Mouse (Mus musculus) kidney, postnatal 0 days (tissue): ENCODE measurements around the gene Zan. TPM values are rescaled to one million over a fixed set of nuclear protein-coding genes. Genes with fewer than 3 reads are reported as not detected.
"Not testable (repeated sequence)": the region's sequence is repeated elsewhere in the genome, so short reads cannot be mapped to it uniquely, and the experiment has no call there.

Source experiments
- ATAC-seq: fragments of 200-750 bp; cut with Nextera tagmentation; replicated peaks from 2 replicates; pipeline ENCODE4 v1.8.0; 2017; ENCODE audit warnings: low read depth, moderate number of reproducible peaks, moderate TSS enrichment, moderate library complexity; ENCODE audit not compliant: low FRiP score
- DNase-seq: peaks from one replicate; pipeline ENCODE4 v3.0.0-alpha.2; 2016; ENCODE audit warnings: low spot score
- H3K27ac ChIP-seq: fragments of 300-500 bp; sonication (generic); 2 replicates; pipeline ENCODE4 v1.5.1; 2014; ENCODE audit warnings: mild to moderate bottlenecking
- H3K27me3 ChIP-seq: fragments of 300-500 bp; sonication (generic); 2 replicates; pipeline ENCODE4 v1.6.1; 2014; ENCODE audit warnings: low read length, mixed read lengths; ENCODE audit not compliant: insufficient read depth
- H3K36me3 ChIP-seq: fragments of 300-500 bp; sonication (generic); 2 replicates; pipeline ENCODE4 v1.6.1; 2014; ENCODE audit warnings: low read length, mixed read lengths; ENCODE audit not compliant: insufficient read depth
- H3K4me1 ChIP-seq: fragments of 300-500 bp; sonication (generic); replicated peaks from 2 replicates; pipeline ENCODE4 v1.6.1; 2014; ENCODE audit warnings: antibody characterized with exemption, low read length, mixed read lengths; ENCODE audit not compliant: insufficient read depth
- H3K4me2 ChIP-seq: fragments of 300-500 bp; sonication (generic); 2 replicates; pipeline ENCODE4 v1.6.1; 2014; ENCODE audit warnings: mild to moderate bottlenecking, low read length, moderate library complexity, mixed read lengths
- H3K4me3 ChIP-seq: fragments of 300-500 bp; sonication (generic); replicated peaks from 2 replicates; pipeline ENCODE4 v1.5.1; 2014; ENCODE audit warnings: low read depth, low read length
- H3K9ac ChIP-seq: fragments of 300-500 bp; sonication (generic); 2 replicates; pipeline ENCODE4 v1.6.1; 2014; ENCODE audit warnings: low read depth, low read length
- H3K9me3 ChIP-seq: fragments of 300-500 bp; sonication (generic); replicated peaks from 2 replicates; pipeline ENCODE4 v1.6.1; 2016; ENCODE audit warnings: low read length, inconsistent platforms, mixed read lengths
- CTCF ChIP-seq: IDR thresholded peaks from 2 replicates; pipeline ENCODE4 v1.5.1; 2016; ENCODE audit warnings: antibody characterized with exemption, low read depth, mild to moderate bottlenecking, moderate library complexity
- WGBS: fragments of 180-500 bp; shearing (Covaris S2); extraction: QIAGEN DNeasy Blood & Tissue Kit; methylation state at CpG from one replicate; pipeline ENCODE4 v1.1.7; 2014; 5-methylcytosine and 5-hydroxymethylcytosine counted together
- polyA plus RNA-seq: library from polyadenylated mRNA; unstranded; fragments of >200 nt; fragmentation: Nextera tagmentation; extraction: Ambion mirVana; gene quantifications from 2 replicates; pipeline ENCODE4 v1.2.1, GENCODE M21; 2015

Gene Zan
- polyA plus RNA-seq, 1 experiment from 2014 or later: 0.16 TPM

DNA sequence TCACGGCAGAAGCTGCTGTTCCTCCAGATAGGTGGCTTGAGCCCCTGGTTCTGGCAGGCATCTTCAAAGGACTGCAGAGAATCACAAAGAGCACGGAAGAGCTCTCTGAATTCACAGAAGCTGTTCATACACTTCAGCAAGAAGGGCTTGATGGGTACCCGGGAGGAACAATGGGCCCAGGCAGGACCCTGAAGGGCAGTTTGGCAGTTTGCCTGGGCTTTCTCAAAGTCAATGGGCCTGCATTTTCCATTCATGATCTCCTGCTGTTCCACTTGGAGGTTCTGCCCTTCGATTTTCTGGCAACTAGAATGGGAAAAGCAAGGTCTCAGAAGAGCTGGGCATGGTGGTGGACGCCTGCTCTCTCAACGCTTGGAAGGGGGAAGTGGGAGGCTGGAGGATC, 43.0 kb downstream of the Zan start:
- no peak overlapping the region for H3K27ac ChIP-seq
- H3K4me3 ChIP-seq: no peak overlapping the region
- no peaks in the 10 kb centered on the region for H3K9me3 ChIP-seq
- H3K4me2 ChIP-seq: no peak overlapping the region
- H3K27me3 ChIP-seq: no peaks in the 10 kb centered on the region
- no peak overlapping the region for H3K9ac ChIP-seq
- no peak for DNase-seq
- WGBS: 67% methylated on average over 6 of the region's 6 CpGs
- no peaks in the 10 kb centered on the region for H3K36me3 ChIP-seq
- TF ChIP-seq CTCF: no peak
- no peak for ATAC-seq
- H3K4me1 ChIP-seq: no peaks in the 10 kb centered on the region

DNA sequence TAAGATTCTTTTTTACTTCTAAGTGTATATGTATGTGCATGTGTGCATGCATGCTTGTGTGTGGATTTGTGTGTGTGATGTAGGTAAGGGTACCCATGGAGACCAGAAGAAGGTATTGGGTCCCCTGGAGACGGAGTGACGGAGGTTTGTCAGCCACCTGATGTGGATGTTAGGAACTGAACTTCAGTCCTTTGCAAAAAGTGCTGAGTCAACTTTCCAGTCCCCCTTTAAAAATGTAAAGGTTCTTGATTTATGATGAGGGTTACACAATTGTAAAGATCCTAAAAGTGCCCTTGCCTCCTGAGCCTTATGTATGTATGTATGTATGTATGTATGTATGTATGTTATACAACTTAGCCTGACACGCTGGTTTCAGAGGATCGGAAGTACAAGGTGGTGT, 46.5 kb downstream of the Zan start:
- H3K27me3 ChIP-seq, H3K4me3 ChIP-seq, H3K36me3 ChIP-seq, ATAC-seq, H3K4me1 ChIP-seq, H3K4me2 ChIP-seq, H3K27ac ChIP-seq, H3K9ac ChIP-seq, DNase-seq, H3K9me3 ChIP-seq: not testable (repeated sequence)
- 72% methylated on average over 4 of the region's 4 CpGs for WGBS

DNA sequence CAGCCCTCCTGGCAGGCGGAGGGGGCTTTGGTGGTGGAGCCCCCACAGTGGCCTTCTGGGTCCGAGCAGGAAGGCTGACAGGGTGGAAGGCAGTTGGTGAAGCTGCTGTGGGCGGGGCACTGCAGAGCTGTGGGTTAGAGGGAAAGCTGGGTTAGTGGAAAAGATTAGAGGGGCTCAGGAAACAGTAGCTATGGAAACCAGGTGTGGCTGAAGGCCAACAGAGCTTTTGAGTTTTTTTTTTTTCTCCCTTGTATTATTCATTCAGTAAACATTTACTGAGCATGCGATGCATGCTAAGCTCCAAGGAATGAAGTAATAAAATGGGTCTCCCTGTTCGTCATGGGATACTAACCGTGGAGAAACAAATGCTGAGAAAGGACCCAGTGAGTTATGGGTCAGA, 51.2 kb downstream of the Zan start:
- Histone ChIP-seq H3K4me3 (no peak overlapping the region), H3K27me3 (no peaks in the 10 kb centered on the region), H3K9ac (no peak overlapping the region), H3K27ac (no peak overlapping the region), H3K9me3 (no peaks in the 10 kb centered on the region), H3K4me2 (no peak overlapping the region), H3K4me1 (no peaks in the 10 kb centered on the region), H3K36me3 (no peaks in the 10 kb centered on the region)
- 37% methylated on average over 6 of the region's 6 CpGs for WGBS
- no peak for ATAC-seq
- TF ChIP-seq CTCF: no peak
- no peak for DNase-seq

DNA sequence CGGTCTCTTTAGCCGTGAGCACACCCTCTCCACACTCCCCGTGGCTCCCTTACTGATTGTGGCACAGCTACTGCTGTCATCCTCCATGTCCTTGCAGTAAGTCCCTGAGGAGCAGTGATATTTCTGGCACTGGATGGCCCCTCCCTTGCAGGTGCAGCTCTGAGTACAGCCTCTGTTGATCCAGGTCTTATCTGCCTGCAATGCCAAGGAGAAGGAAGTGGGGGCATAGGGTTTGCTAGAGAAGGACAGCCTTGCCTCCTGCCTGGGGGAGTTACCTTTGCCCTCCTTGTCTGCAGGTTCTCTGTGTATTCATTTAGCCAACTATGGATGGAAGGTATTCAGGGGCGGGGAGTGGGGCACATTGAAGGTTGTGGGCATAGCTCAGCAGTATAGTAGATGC, 57.0 kb downstream of the Zan start:
- H3K9me3 ChIP-seq: no peaks in the 10 kb centered on the region
- no peak overlapping the region for H3K4me3 ChIP-seq
- TF ChIP-seq CTCF: no peak
- H3K27me3 ChIP-seq: no peaks in the 10 kb centered on the region
- H3K4me2 ChIP-seq: no peak overlapping the region
- no peaks in the 10 kb centered on the region for H3K36me3 ChIP-seq
- ATAC-seq: no peak
- H3K4me1 ChIP-seq: 0 out of 2 replicates have a peak, but pooled peaks cover 4% of the 10 kb centered on the region
- H3K9ac ChIP-seq: no peak overlapping the region
- no peak for DNase-seq
- 74% methylated on average over 4 of the region's 4 CpGs for WGBS
- no peak overlapping the region for H3K27ac ChIP-seq

- TF ChIP-seq CTCF: no peak
- Histone ChIP-seq H3K4me2 (no peak overlapping the region), H3K27me3 (no peaks in the 10 kb centered on the region), H3K4me3 (no peak overlapping the region), H3K36me3 (no peaks in the 10 kb centered on the region), H3K4me1 (0 out of 2 replicates have a peak, but pooled peaks cover 4% of the 10 kb centered on the region), H3K27ac (no peak overlapping the region), H3K9ac (no peak overlapping the region), H3K9me3 (no peaks in the 10 kb centered on the region)
- DNase-seq (peak; percentile 53), ATAC-seq (0 out of 2 replicates have a peak, but pooled peaks have one; percentile 33)
- 51% methylated on average over 9 of the region's 9 CpGs for WGBS
Observed at GRCm38 (mm10) chr5:137419105-137419504, 57.8 kb downstream of the Zan start.

- Histone ChIP-seq H3K9ac (no peak overlapping the region), H3K27ac (no peak overlapping the region), H3K4me3 (no peak overlapping the region), H3K4me2 (no peak overlapping the region), H3K4me1 (no peaks in the 10 kb centered on the region), H3K36me3 (no peaks in the 10 kb centered on the region), H3K9me3 (no peaks in the 10 kb centered on the region), H3K27me3 (no peaks in the 10 kb centered on the region)
- ATAC-seq: no peak
- 46% methylated on average over 5 of the region's 5 CpGs for WGBS
- DNase-seq: no peak
- no peak for TF ChIP-seq CTCF
Observed at GRCm38 (mm10) chr5:137414253-137414652, 62.6 kb downstream of the Zan start.

GRCm38 (mm10) chr5:137411235-137411634, 65.6 kb downstream of the Zan start:
- Histone ChIP-seq H3K4me3 (no peak overlapping the region), H3K9me3 (no peaks in the 10 kb centered on the region), H3K27ac (no peak overlapping the region), H3K9ac (no peak overlapping the region), H3K4me1 (no peaks in the 10 kb centered on the region), H3K27me3 (no peaks in the 10 kb centered on the region), H3K4me2 (no peak overlapping the region), H3K36me3 (no peaks in the 10 kb centered on the region)
- DNase-seq (no peak), ATAC-seq (no peak)
- WGBS: 63% methylated on average over 8 of the region's 8 CpGs
- TF ChIP-seq CTCF: no peak
